In the genomic region with DNA sequence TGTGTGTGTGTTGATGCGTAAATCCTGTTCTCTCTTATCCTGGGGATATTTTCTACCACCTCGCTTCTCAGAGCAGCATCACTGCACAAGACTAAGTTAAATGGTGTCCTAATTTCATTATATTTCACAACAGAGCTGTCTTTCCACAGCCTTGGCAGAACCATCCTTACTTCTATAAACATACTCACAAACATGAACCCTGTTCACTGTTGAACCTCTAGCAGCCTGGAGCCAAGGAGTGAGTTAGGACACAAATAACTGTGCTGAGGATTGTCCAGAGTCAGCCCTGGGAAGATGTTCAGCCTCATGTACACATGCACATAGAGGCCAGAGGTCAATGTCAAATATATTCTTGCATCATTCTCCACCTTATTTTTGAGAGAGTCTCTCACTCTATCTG, we compare ENCODE assay signal across 23 mouse cellular contexts.
A peak's percentile ranks its signal among the peaks of the same experiment; 100 is the strongest.
DNase-seq lines count a peak whose midpoint lies in the region; ATAC-seq and TF ChIP-seq lines count a peak whose summit lies in the region.
"Had no signal": no experiment of that assay in that cellular context is flagged by ENCODE, and none has a peak within 500 bp of the region (broad histone marks: within the 10 kb centered on the region; RNA-seq: fewer than 3 reads in every experiment).

No protein-coding gene starts in this region.

- no peak overlapping the region for H3K4me3 ChIP-seq in heart, embryonic 13.5 days
- H3K4me3 ChIP-seq in lung, embryonic 16.5 days (ENCODE audit: low read length), result no peak overlapping the region
- H3K4me3 ChIP-seq in stomach, postnatal 0 days (ENCODE audit: low read depth, low read length), result no peak overlapping the region
- H3K4me3 ChIP-seq: embryonic facial prominence, embryonic 12.5 days; embryonic facial prominence, embryonic 15.5 days; forebrain, embryonic 12.5 days; forebrain, embryonic 15.5 days had no signal

- no peak for TF ChIP-seq EP300 in stomach, postnatal 0 days (optimal IDR thresholded peaks at IDR 0.05)

- WGBS in heart, embryonic 13.5 days, result 75% methylated on average over 2 of the region's 2 CpGs
- 89% methylated on average over 2 of the region's 2 CpGs for WGBS in lung, embryonic 16.5 days
- 84% methylated on average over 2 of the region's 2 CpGs for WGBS in stomach, postnatal 0 days

- intact Hi-C loops in heart, postnatal 14 days (cut with DNase I), result no loop called here

- H3K4me2 ChIP-seq in heart, embryonic 13.5 days, result no peak overlapping the region
- H3K4me2 ChIP-seq in lung, embryonic 16.5 days (ENCODE audit: low read depth, low read length), result no peak overlapping the region
- H3K4me2 ChIP-seq in stomach, postnatal 0 days (replicated peaks; ENCODE audit: low read depth), result no peak overlapping the region
- H3K4me2 ChIP-seq: embryonic facial prominence, embryonic 12.5 days; embryonic facial prominence, embryonic 15.5 days; forebrain, embryonic 12.5 days; forebrain, embryonic 15.5 days; hindbrain, embryonic 14.5 days had no signal

- H3K27me3 ChIP-seq in heart, embryonic 13.5 days (replicated peaks), result no peaks in the 10 kb centered on the region
- H3K27me3 ChIP-seq in lung, embryonic 16.5 days (ENCODE audit: control insufficient read depth, insufficient read depth, low read depth, low read length), result no peaks in the 10 kb centered on the region
- no peaks in the 10 kb centered on the region for H3K27me3 ChIP-seq in stomach, postnatal 0 days (ENCODE audit: control insufficient read depth, insufficient read depth, low read length)
- H3K27me3 ChIP-seq: embryonic facial prominence, embryonic 12.5 days; embryonic facial prominence, embryonic 15.5 days; forebrain, embryonic 12.5 days; forebrain, embryonic 15.5 days had no signal

- H3K9ac ChIP-seq in heart, embryonic 13.5 days, result no peak overlapping the region
- H3K9ac ChIP-seq in lung, embryonic 16.5 days (ENCODE audit: low read length), result no peak overlapping the region
- no peak overlapping the region for H3K9ac ChIP-seq in stomach, postnatal 0 days (ENCODE audit: low read length)
- H3K9ac ChIP-seq: embryonic facial prominence, embryonic 12.5 days; embryonic facial prominence, embryonic 15.5 days; forebrain, embryonic 12.5 days; forebrain, embryonic 15.5 days; hindbrain, embryonic 14.5 days had no signal

- no peaks in the 10 kb centered on the region for H3K36me3 ChIP-seq in heart, embryonic 13.5 days
- no peaks in the 10 kb centered on the region for H3K36me3 ChIP-seq in lung, embryonic 16.5 days (ENCODE audit: control insufficient read depth, insufficient read depth, low read length)
- no peaks in the 10 kb centered on the region for H3K36me3 ChIP-seq in stomach, postnatal 0 days (ENCODE audit: control insufficient read depth, insufficient read depth, low read length)
- H3K36me3 ChIP-seq: embryonic facial prominence, embryonic 12.5 days; embryonic facial prominence, embryonic 15.5 days; forebrain, embryonic 12.5 days; forebrain, embryonic 15.5 days had no signal

- H3K9me3 ChIP-seq in heart, embryonic 13.5 days, result no peaks in the 10 kb centered on the region
- no peaks in the 10 kb centered on the region for H3K9me3 ChIP-seq in lung, embryonic 16.5 days (ENCODE audit: control insufficient read depth, low read length)
- H3K9me3 ChIP-seq in stomach, postnatal 0 days (ENCODE audit: control insufficient read depth, low read length), result no peaks in the 10 kb centered on the region
- H3K9me3 ChIP-seq: embryonic facial prominence, embryonic 12.5 days; embryonic facial prominence, embryonic 15.5 days; forebrain, embryonic 12.5 days; forebrain, embryonic 15.5 days had no signal

- no peak for TF ChIP-seq CTCF in stomach, postnatal 0 days (IDR thresholded peaks at IDR 0.05; ENCODE audit: low read depth)

- no peak for ATAC-seq in heart, embryonic 13.5 days (ENCODE audit: extremely low read depth, insufficient number of reproducible peaks, low FRiP score, low TSS enrichment)
- ATAC-seq in lung, embryonic 16.5 days (ENCODE audit: low read depth), result 0 out of 2 replicates have a peak, but pooled peaks have one; percentile 41
- ATAC-seq in megakaryocyte-erythroid progenitor cell, adult 5-6 weeks (replicated peaks; ENCODE audit: low FRiP score, low TSS enrichment, poor library complexity, severe bottlenecking), result no peak
- ATAC-seq in stomach, postnatal 0 days (ENCODE audit: low FRiP score, low TSS enrichment), result no peak
- ATAC-seq: activated CD4-positive, CD25-positive, alpha-beta regulatory T cell, adult 4 months; forebrain, embryonic 15.5 days; hindbrain, postnatal 0 days; inflammation-experienced regulatory T-cells, adult 6 months had no signal

- peaks cover 30% of the 10 kb centered on the region for H3K4me1 ChIP-seq in heart, embryonic 13.5 days
- H3K4me1 ChIP-seq in lung, embryonic 16.5 days (replicated peaks; ENCODE audit: control insufficient read depth, insufficient read depth, low read length), result no peaks in the 10 kb centered on the region; the same call in 1 of the 2 replicates
- H3K4me1 ChIP-seq in stomach, postnatal 0 days (replicated peaks; ENCODE audit: control insufficient read depth, insufficient read depth), result no peaks in the 10 kb centered on the region
- H3K4me1 ChIP-seq: embryonic facial prominence, embryonic 12.5 days had no signal

- DNase-seq in heart, postnatal 14 days, result no peak
- no peak for DNase-seq in lung, postnatal 14 days
- peak; percentile 88 for DNase-seq in adipocyte (ENCODE audit: low spot score)
- no peak for DNase-seq in stomach, postnatal 0 days (ENCODE audit: low spot score)
- DNase-seq: adrenal gland, postnatal 10 days; adrenal gland, postnatal 36 days; B cell, adult 2 months; cerebellum, adult 18-20 months; cerebellum, adult 9-10 months; cerebellum, postnatal 14 days; gastrocnemius, postnatal 25 days; heart, postnatal 4 days had no signal

- 0 out of 2 replicates have a peak overlapping the region, but pooled peaks have one; percentile 32 for H3K27ac ChIP-seq in heart, embryonic 13.5 days (replicated peaks)
- no peak overlapping the region for H3K27ac ChIP-seq in lung, embryonic 16.5 days (ENCODE audit: low read length)
- H3K27ac ChIP-seq in stomach, postnatal 0 days (replicated peaks), result no peak overlapping the region
- H3K27ac ChIP-seq: embryonic facial prominence, embryonic 12.5 days; embryonic facial prominence, embryonic 15.5 days; forebrain, embryonic 15.5 days; hindbrain, embryonic 14.5 days; hindbrain, postnatal 0 days had no signal
